Comparison of ENCODE assay signal across 17 mouse cellular contexts in genomic region chr17:84672376-84673369, GRCm38 (mm10). TPM values are rescaled to one million over a fixed set of nuclear protein-coding genes. Genes with fewer than 3 reads are reported as not detected.
DNase-seq lines count a peak whose midpoint lies in the region; ATAC-seq lines count a peak whose summit lies in the region.
"Had no signal": no experiment of that assay in that cellular context is flagged by ENCODE, and none has a peak within 500 bp of the region (broad histone marks: within the 10 kb centered on the region; RNA-seq: fewer than 3 reads in every experiment).

No protein-coding gene starts in this region.

- ATAC-seq in intestine, embryonic 14.5 days (replicated peaks; ENCODE audit: low FRiP score, low TSS enrichment, low read depth), result peak; percentile 88
- 0 out of 2 replicates have a peak, but pooled peaks have one; percentile 43 for ATAC-seq in midbrain, embryonic 15.5 days (replicated peaks)
- ATAC-seq: Patski had no signal

- H3K27me3 ChIP-seq in intestine, embryonic 14.5 days (replicated peaks; ENCODE audit: control insufficient read depth, insufficient read depth, low read length), result no peaks in the 10 kb centered on the region; the same call in 1 of the 2 replicates
- peaks cover 14% of the 10 kb centered on the region for H3K27me3 ChIP-seq in midbrain, embryonic 15.5 days (replicated peaks)
- H3K27me3 ChIP-seq: Patski had no signal

- WGBS in intestine, embryonic 14.5 days, result 56% methylated on average over 16 of the region's 16 CpGs
- 72% methylated on average over 16 of the region's 16 CpGs for WGBS in midbrain, embryonic 15.5 days

- H3K36me3 ChIP-seq in intestine, embryonic 14.5 days (ENCODE audit: control insufficient read depth, insufficient read depth, low read length), result no peaks in the 10 kb centered on the region
- H3K36me3 ChIP-seq in midbrain, embryonic 15.5 days (replicated peaks), result no peaks in the 10 kb centered on the region
- H3K36me3 ChIP-seq: liver, embryonic 13.5 days had no signal

- H3K9me3 ChIP-seq in intestine, embryonic 14.5 days (ENCODE audit: control insufficient read depth, low read length), result no peaks in the 10 kb centered on the region
- H3K9me3 ChIP-seq in midbrain, embryonic 15.5 days, result no peaks in the 10 kb centered on the region
- H3K9me3 ChIP-seq: liver, embryonic 13.5 days had no signal

- H3K4me3 ChIP-seq in intestine, embryonic 14.5 days (ENCODE audit: low read depth, low read length), result no peak overlapping the region
- H3K4me3 ChIP-seq in midbrain, embryonic 15.5 days, result no peak overlapping the region
- H3K4me3 ChIP-seq: layer of hippocampus, adult 2 months; liver, embryonic 13.5 days had no signal

- H3K4me1 ChIP-seq in intestine, embryonic 14.5 days (replicated peaks; ENCODE audit: control insufficient read depth, insufficient read depth, low read length), result peaks cover 8% of the 10 kb centered on the region
- H3K4me1 ChIP-seq in midbrain, embryonic 15.5 days, result peaks cover 25% of the 10 kb centered on the region
- H3K4me1 ChIP-seq: liver, embryonic 13.5 days had no signal

- H3K27ac ChIP-seq in intestine, embryonic 14.5 days (ENCODE audit: low read depth), result peak overlapping the region; percentile 33; the same call in 1 of the 2 replicates
- H3K27ac ChIP-seq in midbrain, embryonic 15.5 days, result no peak overlapping the region
- H3K27ac ChIP-seq: layer of hippocampus, adult 2 months; liver, embryonic 13.5 days had no signal

- H3K4me2 ChIP-seq in intestine, embryonic 14.5 days (ENCODE audit: low read length), result no peak overlapping the region
- no peak overlapping the region for H3K4me2 ChIP-seq in midbrain, embryonic 15.5 days
- H3K4me2 ChIP-seq: liver, embryonic 13.5 days had no signal

- DNase-seq in A20 (ENCODE audit: low read depth, low spot score), result peak; percentile 9
- DNase-seq in intestine, embryonic 14.5 days (ENCODE audit: low spot score), result no peak
- DNase-seq in kidney, postnatal 14 days, result peak; percentile 67
- no peak for DNase-seq in gastrocnemius, postnatal 10 days
- no peak for DNase-seq in layer of hippocampus, adult 18-20 months (ENCODE audit: low spot score in 2 of 2)
- DNase-seq in layer of hippocampus, adult 11-12 months (ENCODE audit: low spot score), result no peak
- DNase-seq: cerebellum, adult 8-10 months; embryo, embryonic 11 days; heart, adult 11 months; heart, postnatal 36 days; liver, embryonic 13.5 days; thymus, postnatal 4 days had no signal

- no peak overlapping the region for H3K9ac ChIP-seq in intestine, embryonic 14.5 days (ENCODE audit: low read length)
- H3K9ac ChIP-seq in midbrain, embryonic 15.5 days, result no peak overlapping the region
- H3K9ac ChIP-seq: liver, embryonic 13.5 days had no signal

RNA-seq across cellular contexts. Expression of gene Abcg8, which starts 3.4 kb away (rescaled TPM):
- polyA plus RNA-seq in intestine, embryonic 14.5 days (2014; fragmentation: Nextera tagmentation; extraction: Ambion mirVana), result 0.09 TPM in 1 of 2 replicates, not detected in the other
- 0.15 TPM in 1 of 2 replicates, not detected in the other for polyA plus RNA-seq in midbrain, embryonic 15.5 days (2015; fragmentation: Nextera tagmentation; extraction: Ambion mirVana)
- not detected for total RNA-seq in gastrocnemius, postnatal 10 days (2021)
- not detected for total RNA-seq in layer of hippocampus, adult 18-20 months (2021)
- total RNA-seq: heart, postnatal 36 days; layer of hippocampus, adult 2 months had no signal
- polyA plus RNA-seq: neural tube, embryonic 14.5 days had no signal

RNA-seq across cellular contexts. Expression of gene Abcg5, which starts 10.1 kb away (rescaled TPM):
- 1.1 and 2.3 TPM in 2 replicates for polyA plus RNA-seq in intestine, embryonic 14.5 days (2014; fragmentation: Nextera tagmentation; extraction: Ambion mirVana)
- polyA plus RNA-seq in midbrain, embryonic 15.5 days (2015; fragmentation: Nextera tagmentation; extraction: Ambion mirVana), result 1.9 and 2.2 TPM in 2 replicates
- not detected for total RNA-seq in gastrocnemius, postnatal 10 days (2021)
- total RNA-seq in layer of hippocampus, adult 18-20 months (2021), result not detected
- total RNA-seq: heart, postnatal 36 days; layer of hippocampus, adult 2 months; left cerebral cortex, postnatal 14 days had no signal
- polyA plus RNA-seq: Patski had no signal

RNA-seq across cellular contexts. Expression of gene Dync2li1, which starts 46.4 kb away (rescaled TPM):
- polyA plus RNA-seq in intestine, embryonic 14.5 days (2014; fragmentation: Nextera tagmentation; extraction: Ambion mirVana), result 29.6 and 31.1 TPM in 2 replicates
- polyA plus RNA-seq in midbrain, embryonic 15.5 days (2015; fragmentation: Nextera tagmentation; extraction: Ambion mirVana), result 33.5 and 35.4 TPM in 2 replicates
- 1 to 10 TPM; 3.2 to 3.3 TPM for total RNA-seq in gastrocnemius, postnatal 10 days (2021)
- 10 to 100 TPM; 22.0 to 22.8 TPM for total RNA-seq in layer of hippocampus, adult 18-20 months (2021)

Comparison
In these comparisons a context has a peak if more than half of its experiments do, and no peak if none do; other contexts are left out.
1. DNase-seq: peak in A20 (single experiment) and kidney, postnatal 14 days (single experiment); none in intestine, embryonic 14.5 days (single experiment), gastrocnemius, postnatal 10 days (single experiment), layer of hippocampus, adult 18-20 months (0 of 2) and layer of hippocampus, adult 11-12 months (single experiment).
2. RNA of gene Dync2li1, which starts 46.4 kb away (total RNA-seq): 22.0 to 22.8 TPM in layer of hippocampus, adult 18-20 months; 3.2 to 3.3 TPM in gastrocnemius, postnatal 10 days; every median in the first group is over 4 times any median in the second.